Mouse (Mus musculus) bone marrow, adult 2 months (tissue): ENCODE measurements around the gene Cryba4.

ENCODE experiments used
- CTCF ChIP-seq: fragments of 200-500 bp; IDR thresholded peaks from 2 replicates; pipeline ENCODE4 v1.5.1; 2011; ENCODE audit warnings: low read length, control low read depth; ENCODE audit not compliant: control insufficient read depth, insufficient read depth
- POLR2A ChIP-seq: fragments of 200-500 bp; IDR thresholded peaks from 2 replicates; pipeline ENCODE4 v1.6.1; 2011; ENCODE audit warnings: low read depth, mild to moderate bottlenecking, control low read depth, low read length, borderline replicate concordance; ENCODE audit not compliant: control insufficient read depth

DNA sequence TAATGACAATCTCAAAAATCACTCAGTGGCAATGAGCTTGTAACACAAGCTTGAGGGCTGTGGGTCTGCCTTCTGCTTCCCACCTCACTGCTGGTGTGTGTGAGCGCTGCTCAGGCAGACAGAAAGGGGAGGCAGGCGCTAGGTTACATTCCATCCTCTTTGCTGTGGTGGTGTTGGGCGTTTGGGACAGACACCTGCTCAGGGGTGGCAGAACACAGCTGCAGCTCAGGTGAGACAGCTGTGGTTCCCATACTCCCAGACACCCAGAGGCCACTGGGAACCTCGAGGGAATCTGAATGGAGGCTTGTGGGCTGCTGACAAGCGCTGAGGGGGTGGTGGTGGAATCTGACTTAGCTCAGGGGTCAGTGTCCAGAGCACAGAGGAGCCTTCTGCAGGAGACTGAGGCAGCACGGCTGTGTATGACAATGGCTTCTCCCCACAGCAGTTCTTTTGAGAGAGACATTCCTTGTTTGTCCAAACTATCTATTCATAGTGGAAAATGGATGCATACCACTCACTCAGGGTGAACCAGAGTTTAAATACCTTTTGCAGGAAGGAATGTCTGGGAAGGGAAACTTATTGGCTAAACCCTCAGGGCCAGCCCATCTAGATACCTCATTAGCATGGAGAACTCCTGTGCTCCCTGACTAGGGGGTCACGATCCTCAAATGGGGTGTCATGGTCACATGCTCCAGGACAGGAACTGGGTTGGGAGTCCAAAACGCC is 7.3 kb downstream of the Cryba4 start:
- TF ChIP-seq CTCF (no peak), POLR2A (no peak)
